Mouse (Mus musculus) G1E-ER4 (cell line): Measurements from ENCODE around the gene Zbtb38. TPM values are rescaled to one million over a fixed set of nuclear protein-coding genes. Genes with fewer than 3 reads are reported as not detected.

Experiments used
- GATA1 ChIP-seq: IDR thresholded peaks from one replicate; pipeline ENCODE4 v1.8.0; 2012; ENCODE audit warnings: low read length, inconsistent platforms
- polyA plus RNA-seq: library from polyadenylated mRNA; stranded (reverse); fragments of >175 nt; gene quantifications from 2 replicates; pipeline ENCODE4 v1.2.3, GENCODE M21; 2012

Zbtb38 gene
- polyA plus RNA-seq, 1 experiment = 2.1 TPM

DNA sequence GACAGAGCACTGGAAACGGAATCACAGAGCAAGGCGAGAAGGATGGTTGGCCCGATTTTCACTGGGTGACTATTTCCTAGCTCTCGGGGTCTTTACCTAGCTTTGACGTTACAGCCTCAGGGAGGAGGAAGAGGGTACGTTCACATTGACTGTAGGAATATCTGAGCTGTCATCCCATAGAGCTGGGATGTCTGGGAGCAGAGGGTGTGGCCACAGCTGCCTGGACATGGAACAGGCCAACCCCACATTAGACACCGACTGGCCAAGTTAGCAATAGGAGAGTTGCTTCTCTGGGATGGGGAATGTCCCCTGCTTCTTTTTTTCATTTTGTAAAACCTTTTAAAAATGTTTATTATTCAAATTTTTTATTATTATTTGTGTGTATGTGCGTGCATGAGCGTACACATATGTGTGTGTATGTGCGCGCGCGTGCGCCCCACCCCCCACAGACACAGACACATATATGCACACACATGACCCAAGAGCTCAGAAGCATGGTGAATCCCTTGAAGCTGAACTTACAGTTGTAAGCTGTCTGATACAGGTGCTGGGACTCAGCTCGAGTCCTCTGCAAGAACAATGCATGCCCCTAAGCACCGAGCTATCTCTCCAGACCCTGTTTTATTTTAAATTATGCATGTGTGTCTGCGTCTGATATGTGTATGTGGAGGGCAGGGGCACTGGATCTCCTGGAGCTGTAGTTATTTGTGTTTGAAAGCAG, 11.1 kb downstream of the Zbtb38 start:
- TF ChIP-seq GATA1 = no peak

- TF ChIP-seq GATA1 = no peak
Measured at GRCm38 (mm10) chr9:96740712-96741364, 11.8 kb downstream of the Zbtb38 start.

DNA sequence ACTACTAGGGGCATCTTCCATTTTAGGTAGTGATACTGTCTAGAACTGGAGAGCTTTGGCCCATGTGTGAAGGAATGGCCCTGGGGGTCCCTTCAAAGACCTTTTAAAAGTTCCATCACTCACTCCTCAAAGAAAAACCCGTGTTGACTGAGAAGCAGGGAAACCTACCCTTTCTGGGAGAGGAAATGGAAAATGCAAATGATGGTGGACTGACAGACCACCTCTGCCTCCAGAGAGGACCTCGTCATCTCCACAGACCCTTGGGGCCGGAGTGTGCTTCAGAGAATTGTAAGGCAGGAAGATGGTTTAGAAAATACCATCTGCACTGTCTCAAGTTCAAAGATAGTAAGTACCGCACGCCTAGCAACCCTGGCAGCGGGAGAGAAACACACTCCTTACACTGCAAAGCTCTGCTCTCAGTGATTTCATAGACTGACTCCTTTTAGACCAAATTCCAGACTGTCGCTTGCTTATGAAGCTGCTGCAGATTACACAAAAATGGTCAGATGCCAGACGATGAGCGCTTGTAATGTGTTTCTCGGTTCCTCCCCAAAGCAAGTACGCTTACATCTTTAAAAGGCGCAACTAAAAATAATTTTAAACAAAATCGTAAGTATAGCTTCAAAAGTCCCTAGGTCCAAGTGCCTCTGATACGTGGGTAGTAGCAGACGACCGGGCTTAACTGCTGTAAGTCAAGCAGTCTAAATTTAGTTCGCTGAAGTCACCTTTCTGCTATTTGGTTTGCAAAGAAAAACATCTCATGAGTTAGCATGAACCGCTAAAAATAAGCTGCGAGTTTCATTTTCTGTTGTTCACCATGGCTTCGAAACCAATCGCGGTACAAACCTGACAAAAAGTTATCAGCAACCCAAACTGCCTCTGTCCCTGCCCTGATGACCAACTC, 12.6 kb downstream of the Zbtb38 start:
- TF ChIP-seq GATA1 = no peak

GRCm38 (mm10) chr9:96738563-96739355, 13.9 kb downstream of the Zbtb38 start:
- TF ChIP-seq GATA1 = no peak

- no peak for TF ChIP-seq GATA1
Measured at GRCm38 (mm10) chr9:96735946-96736345, 16.7 kb downstream of the Zbtb38 start.

DNA sequence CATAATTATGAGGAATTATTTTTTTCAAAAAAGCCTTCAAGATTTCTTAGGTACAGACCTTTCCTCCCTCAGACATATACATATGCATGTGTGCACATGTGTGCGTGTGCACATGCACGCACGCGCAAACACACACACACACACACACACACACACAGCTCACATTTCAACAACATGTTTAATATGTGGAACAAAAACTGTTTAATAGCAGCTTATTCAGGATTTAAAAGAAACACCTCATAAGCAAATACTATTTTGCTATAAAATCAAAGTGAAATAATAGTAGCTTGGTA, 19.3 kb downstream of the Zbtb38 start:
- no peak for TF ChIP-seq GATA1

GRCm38 (mm10) chr9:96732644-96733424, 19.8 kb downstream of the Zbtb38 start:
- no peak for TF ChIP-seq GATA1

DNA sequence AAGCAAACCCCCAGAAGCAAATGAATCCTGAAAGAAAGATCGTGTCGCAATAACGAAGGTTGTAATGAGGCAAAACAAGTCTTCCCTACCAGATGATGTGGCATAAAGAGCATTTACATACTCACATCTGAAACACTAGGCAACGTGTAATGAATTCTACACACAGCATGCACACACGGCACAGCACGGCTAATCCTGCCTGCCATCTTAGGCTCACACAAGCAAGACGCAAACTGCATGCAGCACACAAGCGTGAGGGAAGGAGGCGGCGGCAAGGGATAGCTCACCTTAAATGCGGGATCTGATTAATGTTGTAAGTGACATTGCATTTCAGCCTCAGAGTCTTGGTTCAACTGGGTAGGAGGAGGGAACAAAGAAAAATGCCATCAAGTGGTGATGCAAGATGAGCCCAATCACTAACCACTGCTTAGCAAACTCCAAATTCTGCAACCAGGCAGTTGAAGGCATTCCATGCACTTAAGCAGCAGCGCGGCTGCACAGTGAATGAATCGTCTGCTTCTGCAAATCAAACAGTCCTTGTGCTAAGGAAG, 20.6 kb downstream of the Zbtb38 start:
- TF ChIP-seq GATA1 = no peak

DNA sequence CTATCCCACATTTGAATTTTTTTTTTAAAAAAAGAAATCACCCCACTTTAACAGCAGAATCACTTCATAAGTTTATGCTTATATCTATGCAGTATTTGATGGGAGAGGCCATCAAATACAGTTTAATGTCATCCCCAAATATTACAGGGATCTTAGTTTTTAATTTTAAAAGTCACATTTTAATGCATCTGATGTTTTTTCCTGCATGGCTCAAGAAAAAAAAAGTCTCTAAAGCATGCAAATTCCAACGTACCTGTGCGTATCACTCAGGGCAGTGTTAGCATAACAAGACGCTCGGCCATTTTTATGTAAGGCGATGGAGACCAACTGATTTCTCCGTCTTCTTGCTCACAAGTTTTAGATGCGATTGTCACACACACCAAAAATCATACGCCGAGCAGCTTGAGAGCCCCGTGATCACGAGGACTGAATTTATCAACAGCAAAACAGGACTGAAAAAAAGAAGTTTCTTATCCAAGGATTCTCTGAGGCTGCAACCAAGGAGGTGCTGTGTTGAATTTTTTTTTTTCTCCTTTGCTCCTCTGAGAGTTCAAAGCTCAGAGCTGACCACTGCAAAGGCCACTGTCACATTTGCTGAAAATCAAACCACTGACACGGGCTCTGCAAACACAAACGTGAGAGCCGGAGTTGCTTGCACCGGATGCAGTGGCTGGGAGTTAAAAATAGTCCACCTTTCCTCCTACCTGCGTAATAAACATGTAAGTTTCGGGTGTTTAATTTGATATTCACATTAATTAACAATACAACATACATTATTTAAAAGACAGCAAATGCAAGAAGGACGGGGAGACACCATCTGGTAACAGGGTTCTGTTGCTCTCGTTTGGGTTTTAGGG, 21.4 kb downstream of the Zbtb38 start:
- no peak for TF ChIP-seq GATA1

GRCm38 (mm10) chr9:96730311-96730625, 22.4 kb downstream of the Zbtb38 start:
- TF ChIP-seq GATA1 = no peak

DNA sequence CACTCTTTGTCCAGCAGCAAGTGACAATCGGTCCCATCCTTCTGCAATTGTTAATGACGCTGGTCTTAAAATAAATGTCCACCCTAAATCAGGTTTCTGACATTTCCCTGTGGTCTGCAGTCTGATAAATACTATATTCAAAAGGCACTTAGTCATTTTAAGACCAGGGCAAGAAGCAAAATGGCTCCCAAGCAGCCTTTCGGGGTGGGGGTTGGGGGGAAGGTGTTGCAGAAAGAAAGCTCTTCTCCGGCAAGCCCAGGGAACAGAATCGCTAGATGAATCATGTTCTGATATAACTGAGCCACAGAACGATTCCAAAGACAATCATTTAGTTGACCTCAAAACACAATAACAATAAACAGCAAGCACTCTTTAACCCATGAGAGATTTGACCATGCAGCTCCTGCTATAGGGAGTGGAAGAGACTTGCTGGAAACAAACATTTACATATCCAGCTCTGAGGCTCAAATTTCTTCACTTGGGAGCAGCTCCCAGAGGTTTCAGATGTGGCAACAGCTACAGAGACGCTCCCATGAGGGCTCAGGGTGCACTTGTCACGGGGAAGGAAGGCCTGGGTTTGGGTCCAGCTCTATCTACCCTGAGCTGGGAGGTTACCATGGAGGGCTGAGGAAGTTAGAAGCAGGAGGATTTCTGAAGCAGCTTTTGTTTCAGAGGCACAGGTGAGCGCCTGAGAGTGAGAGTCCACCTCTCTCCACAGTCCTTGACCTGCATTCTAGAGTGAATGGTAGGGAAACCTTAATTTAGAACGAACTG, 22.9 kb downstream of the Zbtb38 start:
- TF ChIP-seq GATA1 = no peak

DNA sequence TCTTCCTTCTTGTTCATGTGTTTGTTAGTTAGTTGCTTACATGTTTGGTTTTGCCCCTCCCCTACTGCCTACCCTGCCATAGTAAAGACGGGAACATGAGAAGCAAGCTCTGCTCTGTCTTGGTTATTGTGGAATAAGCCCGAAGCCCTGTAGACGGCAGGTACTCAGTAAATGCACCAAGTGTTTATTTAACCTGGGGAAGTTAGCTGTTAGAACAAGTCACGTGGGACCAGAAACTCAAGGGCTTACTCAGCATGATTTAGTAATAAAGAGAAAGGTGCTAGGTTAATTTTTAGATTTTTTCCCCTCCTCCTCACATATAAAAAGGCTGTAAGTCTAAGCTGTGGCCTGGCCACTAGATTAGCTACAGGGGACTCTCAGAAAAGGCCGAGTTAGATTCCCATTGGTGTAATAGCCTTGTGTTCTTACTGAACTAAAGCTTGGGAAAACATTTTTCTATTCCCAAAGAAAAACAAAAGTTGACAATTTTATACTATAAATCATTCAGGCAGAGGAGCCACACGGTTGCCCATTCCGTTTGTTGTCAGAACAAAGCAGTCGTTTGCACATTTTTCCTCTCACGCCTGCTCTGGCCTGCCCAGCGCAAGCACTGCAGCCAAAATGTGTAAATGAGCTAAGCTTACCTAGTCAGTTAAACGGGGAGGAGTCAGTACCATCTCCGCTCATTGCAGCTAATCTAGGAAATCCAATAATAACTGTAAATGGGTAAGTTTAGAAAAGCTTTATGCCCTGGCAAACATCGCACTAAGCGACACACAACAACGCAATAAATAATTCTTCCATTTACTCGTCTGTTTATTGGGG, 24.1 kb downstream of the Zbtb38 start:
- no peak for TF ChIP-seq GATA1
